Mouse (Mus musculus) spleen, adult 10 weeks (tissue): ENCODE results near the gene Twistnb. TPM values are rescaled to one million over a fixed set of nuclear protein-coding genes. Genes with fewer than 3 reads are reported as not detected.

ENCODE experiments used
- polyA plus RNA-seq: library from polyadenylated mRNA; stranded (reverse); fragments of 350-450 nt; fragmentation: Illumina TruSeq; extraction: RNeasy Lipid Tissue Mini Kit (QIAGEN cat#74804); gene quantifications from one replicate; pipeline ENCODE4 v1.2.3, GENCODE M21; 2015; ENCODE audit warnings: low replicate concordance; ENCODE audit not compliant: insufficient read depth

The Twistnb gene
- 31.3 TPM for polyA plus RNA-seq

GRCm38 (mm10) chr12:33429387-33430160 is at the start of gene Twistnb:
TSS of gene Twistnb (plus strand) at chr12:33429635.

GRCm38 (mm10) chr12:33394804-33395623 is 34.4 kb upstream of the Twistnb start, which contains the start of gene Efcab10:
TSS of gene Efcab10 (plus strand) at chr12:33394854.

Other genes with a start within 250 kb of the Twistnb start
- not detected for gene Efcab10, start 34.8 kb upstream of the Twistnb start, polyA plus RNA-seq